20 mouse cellular contexts compared by ENCODE assay signal in the genomic region with DNA sequence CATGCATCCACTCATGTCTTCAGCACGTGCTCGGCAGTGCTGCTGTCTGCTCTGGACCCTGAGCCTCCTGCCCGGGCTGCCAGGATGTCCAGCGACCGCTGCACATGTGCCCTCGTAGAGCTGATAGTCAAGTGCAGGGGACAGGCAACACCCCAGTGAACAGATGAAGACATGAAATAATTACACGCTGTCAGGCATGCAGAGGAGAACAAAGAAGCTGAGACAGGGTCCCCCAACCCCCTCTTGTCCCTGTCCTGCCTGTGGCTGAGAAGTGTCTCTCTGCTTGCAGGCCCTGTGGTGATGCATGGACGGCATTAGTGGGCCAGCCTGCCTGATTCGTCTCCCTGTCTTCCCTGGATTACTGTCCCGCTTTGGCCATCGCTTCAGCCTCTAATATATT. TPM values are rescaled to one million over a fixed set of nuclear protein-coding genes. Genes with fewer than 3 reads are reported as not detected.
DNase-seq lines count a peak whose midpoint lies in the region; ATAC-seq and TF ChIP-seq lines count a peak whose summit lies in the region.
"Had no signal": no experiment of that assay in that cellular context is flagged by ENCODE, and none has a peak within 500 bp of the region (broad histone marks: within the 10 kb centered on the region; RNA-seq: fewer than 3 reads in every experiment).

No protein-coding gene starts in this region.

- H3K36me3 ChIP-seq in hindbrain, embryonic 12.5 days = no peaks in the 10 kb centered on the region
- no peaks in the 10 kb centered on the region for H3K36me3 ChIP-seq in midbrain, embryonic 12.5 days
- no peaks in the 10 kb centered on the region for H3K36me3 ChIP-seq in neural tube, embryonic 15.5 days
- no peaks in the 10 kb centered on the region for H3K36me3 ChIP-seq in liver, postnatal 0 days (replicated peaks; ENCODE audit: insufficient read depth, low read length)
- H3K36me3 ChIP-seq: embryonic facial prominence, embryonic 15.5 days; G1E; intestine, embryonic 15.5 days; kidney, embryonic 15.5 days had no signal

- no peak for TF ChIP-seq EP300 in liver, postnatal 0 days (IDR thresholded peaks at IDR 0.05; ENCODE audit: low read depth)

- H3K4me1 ChIP-seq in hindbrain, embryonic 12.5 days = peaks cover 52% of the 10 kb centered on the region
- peaks cover 26% of the 10 kb centered on the region for H3K4me1 ChIP-seq in midbrain, embryonic 12.5 days
- peaks cover 64% of the 10 kb centered on the region for H3K4me1 ChIP-seq in neural tube, embryonic 15.5 days
- H3K4me1 ChIP-seq in liver, postnatal 0 days (ENCODE audit: insufficient read depth) = no peaks in the 10 kb centered on the region
- H3K4me1 ChIP-seq: embryonic facial prominence, embryonic 15.5 days; intestine, embryonic 15.5 days had no signal

- WGBS in hindbrain, embryonic 12.5 days = 33% methylated on average over 11 of the region's 11 CpGs
- WGBS in midbrain, embryonic 12.5 days = 43% methylated on average over 11 of the region's 11 CpGs
- WGBS in neural tube, embryonic 15.5 days = 28% methylated on average over 11 of the region's 11 CpGs
- 76% methylated on average over 11 of the region's 11 CpGs for WGBS in liver, postnatal 0 days (ENCODE audit: insufficient replicate concordance)

- H3K27ac ChIP-seq in layer of hippocampus, adult 2 months = peak overlapping the region; percentile 32; the same call in 1 of the 2 replicates
- H3K27ac ChIP-seq in hindbrain, embryonic 12.5 days = peak overlapping the region; percentile 76
- peak overlapping the region; percentile 68 for H3K27ac ChIP-seq in midbrain, embryonic 12.5 days (replicated peaks)
- H3K27ac ChIP-seq in neural tube, embryonic 15.5 days (replicated peaks) = no peak overlapping the region
- H3K27ac ChIP-seq in liver, postnatal 0 days (ENCODE audit: low read depth) = no peak overlapping the region
- H3K27ac ChIP-seq: embryonic facial prominence, embryonic 15.5 days; intestine, embryonic 15.5 days; kidney, embryonic 15.5 days; stomach, postnatal 0 days had no signal

- H3K9ac ChIP-seq in hindbrain, embryonic 12.5 days = peak overlapping the region; percentile 14; the same call in 1 of the 2 replicates
- H3K9ac ChIP-seq in midbrain, embryonic 12.5 days (replicated peaks) = 0 out of 2 replicates have a peak overlapping the region, but pooled peaks have one; percentile 2
- 0 out of 2 replicates have a peak overlapping the region, but pooled peaks have one; percentile 20 for H3K9ac ChIP-seq in neural tube, embryonic 15.5 days (replicated peaks)
- H3K9ac ChIP-seq in liver, postnatal 0 days (replicated peaks) = no peak overlapping the region
- H3K9ac ChIP-seq: embryonic facial prominence, embryonic 15.5 days; intestine, embryonic 15.5 days; kidney, embryonic 15.5 days had no signal

- TF ChIP-seq CTCF in layer of hippocampus, adult 2 months (conservative IDR thresholded peaks at IDR 0.05) = no peak
- no peak for TF ChIP-seq CTCF in liver, postnatal 0 days (IDR thresholded peaks at IDR 0.05; ENCODE audit: low read depth)

- no peak for DNase-seq in layer of hippocampus, adult 2 months (ENCODE audit: low spot score in 2 of 2)
- DNase-seq in layer of hippocampus, adult 11-12 months (ENCODE audit: low spot score) = no peak
- DNase-seq in liver, postnatal 0 days = no peak
- no peak for DNase-seq in frontal cortex, postnatal 10 days (ENCODE audit: low spot score in 2 of 2)
- DNase-seq in layer of hippocampus, adult 8-10 months (ENCODE audit: low spot score in 2 of 2) = no peak
- DNase-seq: cerebellum, adult 9-11 months; gastrocnemius, postnatal 14 days; left cerebral cortex, postnatal 4 days; lung, adult 2 months; lung, postnatal 4 days; thymus, postnatal 14 days had no signal

- no peaks in the 10 kb centered on the region for H3K9me3 ChIP-seq in hindbrain, embryonic 12.5 days (replicated peaks)
- no peaks in the 10 kb centered on the region for H3K9me3 ChIP-seq in midbrain, embryonic 12.5 days
- no peaks in the 10 kb centered on the region for H3K9me3 ChIP-seq in neural tube, embryonic 15.5 days (replicated peaks)
- no peaks in the 10 kb centered on the region for H3K9me3 ChIP-seq in liver, postnatal 0 days (ENCODE audit: low read length)
- H3K9me3 ChIP-seq: embryonic facial prominence, embryonic 15.5 days; G1E; intestine, embryonic 15.5 days; kidney, embryonic 15.5 days had no signal

- no peak overlapping the region for H3K4me2 ChIP-seq in hindbrain, embryonic 12.5 days (replicated peaks)
- no peak overlapping the region for H3K4me2 ChIP-seq in midbrain, embryonic 12.5 days (replicated peaks)
- no peak overlapping the region for H3K4me2 ChIP-seq in neural tube, embryonic 15.5 days
- H3K4me2 ChIP-seq in liver, postnatal 0 days (ENCODE audit: low read depth, low read length) = no peak overlapping the region
- H3K4me2 ChIP-seq: embryonic facial prominence, embryonic 15.5 days; intestine, embryonic 15.5 days; kidney, embryonic 15.5 days had no signal

- no peak overlapping the region for H3K4me3 ChIP-seq in layer of hippocampus, adult 2 months
- no peak overlapping the region for H3K4me3 ChIP-seq in hindbrain, embryonic 12.5 days
- no peak overlapping the region for H3K4me3 ChIP-seq in midbrain, embryonic 12.5 days
- no peak overlapping the region for H3K4me3 ChIP-seq in neural tube, embryonic 15.5 days (replicated peaks)
- H3K4me3 ChIP-seq in liver, postnatal 0 days (ENCODE audit: low read depth, low read length) = no peak overlapping the region
- H3K4me3 ChIP-seq: embryonic facial prominence, embryonic 15.5 days; intestine, embryonic 15.5 days; kidney, embryonic 15.5 days had no signal

- H3K27me3 ChIP-seq in hindbrain, embryonic 12.5 days = peaks cover 71% of the 10 kb centered on the region
- peaks cover 97% of the 10 kb centered on the region for H3K27me3 ChIP-seq in midbrain, embryonic 12.5 days
- H3K27me3 ChIP-seq in neural tube, embryonic 15.5 days (replicated peaks) = no peaks in the 10 kb centered on the region
- H3K27me3 ChIP-seq in liver, postnatal 0 days (ENCODE audit: insufficient read depth, low read length) = no peaks in the 10 kb centered on the region
- H3K27me3 ChIP-seq: intestine, embryonic 15.5 days had no signal

- peak; percentile 49; the same call in 1 of the 2 replicates for ATAC-seq in hindbrain, embryonic 12.5 days (ENCODE audit: low FRiP score)
- ATAC-seq in midbrain, embryonic 12.5 days (ENCODE audit: low FRiP score, low read depth) = no peak
- ATAC-seq in neural tube, embryonic 15.5 days (ENCODE audit: low FRiP score) = no peak
- ATAC-seq in liver, postnatal 0 days = no peak
- ATAC-seq: CD4-positive, CD25-positive, alpha-beta regulatory T cell, adult 4 months; intestine, embryonic 15.5 days had no signal

RNA-seq across cellular contexts. Expression of gene Unc5a, which starts 18.3 kb away (rescaled TPM):
- 100 to 1,000 TPM; 146 to 148 TPM for total RNA-seq in layer of hippocampus, adult 2 months (2021)
- polyA plus RNA-seq in hindbrain, embryonic 12.5 days (2016; fragmentation: Nextera tagmentation; extraction: Ambion mirVana) = 5.8 and 6.1 TPM in 2 replicates
- 2.6 and 4.4 TPM in 2 replicates for polyA plus RNA-seq in midbrain, embryonic 12.5 days (2016; fragmentation: Nextera tagmentation; extraction: Ambion mirVana)
- polyA plus RNA-seq in neural tube, embryonic 15.5 days (2015; fragmentation: Nextera tagmentation; extraction: Ambion mirVana) = 12.1 and 12.7 TPM in 2 replicates
- polyA plus RNA-seq in liver, postnatal 0 days (2015; fragmentation: Nextera tagmentation; extraction: Ambion mirVana) = 0.55 and 0.56 TPM in 2 replicates
- total RNA-seq in layer of hippocampus, adult 8-10 months (2022) = 100 to 1,000 TPM; 127 to 154 (median 141) TPM
- total RNA-seq: G1E had no signal

RNA-seq across cellular contexts. Expression of gene Hk3, which starts 53.7 kb away (rescaled TPM):
- 1 to 10 TPM; 1.1 to 1.3 TPM for total RNA-seq in layer of hippocampus, adult 2 months (2021)
- 0.87 and 0.91 TPM in 2 replicates for polyA plus RNA-seq in hindbrain, embryonic 12.5 days (2016; fragmentation: Nextera tagmentation; extraction: Ambion mirVana)
- polyA plus RNA-seq in midbrain, embryonic 12.5 days (2016; fragmentation: Nextera tagmentation; extraction: Ambion mirVana) = 0.75 and 1.3 TPM in 2 replicates
- polyA plus RNA-seq in neural tube, embryonic 15.5 days (2015; fragmentation: Nextera tagmentation; extraction: Ambion mirVana) = 0.86 and 1.3 TPM in 2 replicates
- polyA plus RNA-seq in liver, postnatal 0 days (2015; fragmentation: Nextera tagmentation; extraction: Ambion mirVana) = 5.2 and 6.5 TPM in 2 replicates
- 1 to 10 TPM; 1.4 to 4.3 (median 2.5) TPM for total RNA-seq in layer of hippocampus, adult 8-10 months (2022)

Comparison
In these comparisons a context has a peak if more than half of its experiments do, and no peak if none do; other contexts are left out.
1. H3K27ac ChIP-seq: peak in layer of hippocampus, adult 2 months (single experiment), hindbrain, embryonic 12.5 days (single experiment) and midbrain, embryonic 12.5 days (single experiment); none in neural tube, embryonic 15.5 days (single experiment) and liver, postnatal 0 days (single experiment).